Mouse (Mus musculus): ENCODE data around the gene Slc5a10. TPM values are rescaled to one million over a fixed set of nuclear protein-coding genes. Genes with fewer than 3 reads are reported as not detected.

Slc5a10 gene
- polyA plus RNA-seq, 1 experiment = not detected

DNA sequence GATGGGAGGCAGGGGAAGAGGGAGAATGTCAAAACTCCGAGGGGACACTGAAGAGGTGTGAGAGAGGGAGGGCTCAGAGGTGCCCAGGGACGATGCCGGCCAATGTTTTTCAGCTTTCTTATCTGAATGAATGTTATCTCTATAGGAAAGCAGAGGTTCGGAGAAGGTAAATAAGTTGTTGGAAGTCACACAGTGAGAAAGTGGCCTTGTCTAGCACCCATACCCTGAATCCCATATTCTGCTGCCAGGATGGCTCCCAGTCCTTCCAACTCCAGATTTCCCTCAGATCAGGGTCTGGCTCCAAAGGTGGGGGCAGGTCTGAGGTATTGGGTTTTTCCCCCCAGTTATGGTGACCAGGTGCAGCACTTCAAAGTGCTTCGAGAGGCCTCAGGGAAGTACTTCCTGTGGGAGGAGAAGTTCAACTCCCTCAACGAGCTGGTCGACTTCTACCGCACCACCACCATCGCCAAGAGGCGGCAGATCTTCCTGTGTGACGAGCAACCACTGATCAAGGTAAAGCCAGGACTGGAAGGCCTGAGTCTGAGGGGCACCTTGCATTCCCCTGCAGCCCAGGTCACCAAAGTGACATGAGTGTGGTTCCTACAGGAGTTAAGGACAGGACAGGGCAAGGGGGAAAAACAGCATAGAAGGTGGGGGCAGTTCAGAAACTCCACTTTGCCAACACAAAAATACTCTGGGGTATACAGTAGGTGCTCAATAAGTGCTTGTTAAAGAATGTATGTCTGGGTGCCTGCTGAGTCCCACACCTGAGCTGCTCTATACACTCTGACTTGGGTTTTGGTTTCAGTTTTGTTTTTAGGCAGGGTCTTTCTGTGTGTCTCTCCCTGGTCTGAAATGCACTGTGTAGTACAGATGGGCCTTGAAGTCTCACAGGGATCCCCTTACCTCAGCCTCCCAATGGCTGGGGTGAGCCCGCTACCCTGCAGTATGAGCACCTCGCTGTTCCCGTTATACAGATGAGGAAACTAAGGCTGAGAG lies 50.8 kb downstream of the Slc5a10 start:
- no peak overlapping the region; the same call in 1 of the 2 replicates for H3K27ac ChIP-seq (ENCODE audit: insufficient read depth, low read depth, low read length)
- H3K36me3 ChIP-seq (ENCODE audit: control insufficient read depth, insufficient read depth, low read length) = no peaks in the 10 kb centered on the region
- TF ChIP-seq CTCF (IDR thresholded peaks at IDR 0.05; ENCODE audit: extremely low read depth, insufficient read length, insufficient replicate concordance, low read depth, low read length) (no peak), POLR2A (IDR thresholded peaks at IDR 0.05; ENCODE audit: low read depth, low read length) (no peak)
- WGBS = 39% methylated on average over 14 of the region's 14 CpGs
- peaks cover 27% of the 10 kb centered on the region for H3K4me1 ChIP-seq (ENCODE audit: control insufficient read depth, insufficient read depth, insufficient read length, low read length)
- H3K4me3 ChIP-seq (ENCODE audit: low read depth, low read length) = no peak overlapping the region
- H3K27me3 ChIP-seq (ENCODE audit: control insufficient read depth, insufficient read depth, low read length) = no peaks in the 10 kb centered on the region

DNA sequence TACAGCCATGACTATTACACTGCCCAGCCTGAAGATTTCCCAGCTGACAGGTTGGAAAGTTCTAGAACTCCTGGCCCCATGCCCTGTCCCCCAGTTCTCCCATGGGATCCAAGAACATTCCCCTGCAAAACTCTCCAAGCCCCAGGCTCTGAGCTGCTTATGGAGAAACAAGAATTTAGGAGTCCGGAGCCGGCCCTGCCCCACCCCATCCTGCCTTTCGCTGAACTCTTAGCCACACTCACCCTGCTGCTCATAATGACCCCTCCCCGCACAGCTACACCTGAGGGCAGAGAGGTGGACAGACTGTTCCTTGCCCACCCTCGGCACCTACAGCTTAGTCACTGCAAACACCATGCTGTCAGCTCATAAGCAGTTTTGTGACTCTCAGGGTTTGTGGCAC lies 52.8 kb downstream of the Slc5a10 start:
- WGBS = 48% methylated on average over 5 of the region's 5 CpGs
- Histone ChIP-seq H3K27me3 (ENCODE audit: control insufficient read depth, insufficient read depth, low read length) (no peaks in the 10 kb centered on the region), H3K4me3 (ENCODE audit: low read depth, low read length) (no peak overlapping the region), H3K27ac (ENCODE audit: insufficient read depth, low read depth, low read length) (no peak overlapping the region), H3K4me1 (ENCODE audit: control insufficient read depth, insufficient read depth, insufficient read length, low read length) (peaks cover 22% of the 10 kb centered on the region), H3K36me3 (ENCODE audit: control insufficient read depth, insufficient read depth, low read length) (no peaks in the 10 kb centered on the region)
- TF ChIP-seq POLR2A (IDR thresholded peaks at IDR 0.05; ENCODE audit: low read depth, low read length) (no peak), CTCF (IDR thresholded peaks at IDR 0.05; ENCODE audit: extremely low read depth, insufficient read length, insufficient replicate concordance, low read depth, low read length) (0 out of 2 replicates have a peak, but pooled peaks have one; percentile 1)

DNA sequence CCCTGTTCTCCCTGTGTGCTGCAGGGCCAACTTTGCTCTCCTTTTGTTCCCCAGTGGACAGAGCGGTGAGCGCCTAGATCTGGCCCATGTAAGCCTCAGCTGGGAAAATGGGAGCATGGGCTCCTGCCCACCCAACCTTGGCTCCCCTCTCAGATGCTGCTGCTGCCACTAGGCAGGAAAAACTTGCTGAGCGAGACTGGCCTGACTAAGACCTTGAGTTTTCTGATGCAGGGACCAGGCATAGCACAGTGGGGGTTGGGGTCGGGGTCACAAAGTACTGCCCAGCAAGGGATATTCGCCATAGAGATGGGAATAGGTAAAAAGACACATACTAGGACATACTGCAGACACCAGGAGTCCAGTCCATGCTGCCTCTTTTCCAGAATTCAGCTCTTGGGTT lies 53.4 kb downstream of the Slc5a10 start:
- H3K4me1 ChIP-seq (ENCODE audit: control insufficient read depth, insufficient read depth, insufficient read length, low read length) = peaks cover 25% of the 10 kb centered on the region
- TF ChIP-seq POLR2A (IDR thresholded peaks at IDR 0.05; ENCODE audit: low read depth, low read length) (no peak), CTCF (IDR thresholded peaks at IDR 0.05; ENCODE audit: extremely low read depth, insufficient read length, insufficient replicate concordance, low read depth, low read length) (no peak)
- no peak overlapping the region for H3K27ac ChIP-seq (ENCODE audit: insufficient read depth, low read depth, low read length)
- H3K4me3 ChIP-seq (ENCODE audit: low read depth, low read length) = no peak overlapping the region
- 95% methylated on average over 5 of the region's 5 CpGs for WGBS
- no peaks in the 10 kb centered on the region for H3K27me3 ChIP-seq (ENCODE audit: control insufficient read depth, insufficient read depth, low read length)
- H3K36me3 ChIP-seq (ENCODE audit: control insufficient read depth, insufficient read depth, low read length) = no peaks in the 10 kb centered on the region

DNA sequence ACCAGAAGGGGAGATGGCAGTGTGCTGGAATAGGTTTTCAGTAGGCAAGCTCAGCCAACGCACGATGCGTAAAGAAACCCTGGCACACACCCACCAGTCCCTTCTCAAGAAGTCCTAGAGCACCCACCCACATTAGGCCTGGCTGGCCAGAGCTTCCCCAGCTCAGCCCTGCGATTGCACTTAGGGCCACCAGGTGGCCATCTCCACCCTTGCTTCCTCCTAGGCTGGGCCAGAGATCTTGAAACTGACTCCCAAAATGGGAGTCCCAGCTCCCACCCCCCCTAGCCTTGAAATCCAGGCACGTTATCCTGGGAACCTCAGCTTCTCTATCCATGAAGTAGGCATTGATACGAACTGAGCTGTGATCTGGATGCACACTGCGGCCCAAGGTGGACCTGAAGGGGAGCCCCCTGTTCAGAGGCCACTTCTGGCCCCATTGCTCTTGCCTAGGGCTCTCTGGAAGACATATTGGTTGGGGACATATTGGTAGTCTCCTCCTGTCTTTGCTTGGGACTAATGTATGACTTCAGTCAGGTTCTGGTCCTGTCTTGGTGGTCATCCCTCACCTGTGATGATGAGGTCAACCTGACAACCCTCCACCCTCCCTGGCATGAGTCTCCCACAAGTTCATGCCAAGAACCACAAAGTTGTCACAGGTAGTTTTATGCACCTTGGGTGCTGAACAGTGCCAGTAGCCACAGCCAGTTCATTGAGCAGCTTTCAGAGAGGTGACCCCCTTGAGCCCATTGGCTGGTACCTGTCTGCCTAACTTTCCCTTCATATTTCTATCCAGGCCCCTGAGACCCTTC lies 54.4 kb downstream of the Slc5a10 start:
- TF ChIP-seq CTCF (IDR thresholded peaks at IDR 0.05; ENCODE audit: extremely low read depth, insufficient read length, insufficient replicate concordance, low read depth, low read length) (peak; percentile 79), POLR2A (IDR thresholded peaks at IDR 0.05; ENCODE audit: low read depth, low read length) (no peak)
- 54% methylated on average over 7 of the region's 7 CpGs for WGBS
- H3K27ac ChIP-seq (ENCODE audit: insufficient read depth, low read depth, low read length) = no peak overlapping the region
- no peak overlapping the region for H3K4me3 ChIP-seq (ENCODE audit: low read depth, low read length)
- H3K36me3 ChIP-seq (ENCODE audit: control insufficient read depth, insufficient read depth, low read length) = no peaks in the 10 kb centered on the region
- H3K4me1 ChIP-seq (ENCODE audit: control insufficient read depth, insufficient read depth, insufficient read length, low read length) = peaks cover 25% of the 10 kb centered on the region
- no peaks in the 10 kb centered on the region for H3K27me3 ChIP-seq (ENCODE audit: control insufficient read depth, insufficient read depth, low read length)

DNA sequence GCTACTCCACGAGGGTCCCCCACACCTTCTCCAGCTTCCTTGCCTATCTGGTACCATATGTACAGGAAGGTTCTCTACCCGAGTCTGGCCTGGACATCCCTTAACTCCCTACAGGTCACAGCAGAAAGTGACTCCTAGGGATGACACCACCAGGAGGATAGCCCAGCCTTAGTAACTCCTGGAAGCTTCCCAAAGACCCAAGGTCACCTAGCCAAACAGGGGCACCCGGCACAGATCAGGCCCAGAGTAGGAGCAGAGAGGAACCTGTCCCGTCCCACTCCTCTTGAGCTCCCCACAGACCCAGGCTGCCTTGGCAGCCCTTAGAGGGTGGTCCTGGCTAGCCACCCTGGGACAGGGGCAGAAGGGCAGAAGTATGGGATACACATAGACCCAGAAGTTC lies 55.2 kb downstream of the Slc5a10 start:
- TF ChIP-seq CTCF (IDR thresholded peaks at IDR 0.05; ENCODE audit: extremely low read depth, insufficient read length, insufficient replicate concordance, low read depth, low read length) (no peak), POLR2A (IDR thresholded peaks at IDR 0.05; ENCODE audit: low read depth, low read length) (no peak)
- no peaks in the 10 kb centered on the region for H3K36me3 ChIP-seq (ENCODE audit: control insufficient read depth, insufficient read depth, low read length)
- H3K27ac ChIP-seq (ENCODE audit: insufficient read depth, low read depth, low read length) = no peak overlapping the region
- no peak overlapping the region for H3K4me3 ChIP-seq (ENCODE audit: low read depth, low read length)
- H3K4me1 ChIP-seq (ENCODE audit: control insufficient read depth, insufficient read depth, insufficient read length, low read length) = peaks cover 25% of the 10 kb centered on the region
- 81% methylated on average over 4 of the region's 4 CpGs for WGBS
- no peaks in the 10 kb centered on the region for H3K27me3 ChIP-seq (ENCODE audit: control insufficient read depth, insufficient read depth, low read length)

DNA sequence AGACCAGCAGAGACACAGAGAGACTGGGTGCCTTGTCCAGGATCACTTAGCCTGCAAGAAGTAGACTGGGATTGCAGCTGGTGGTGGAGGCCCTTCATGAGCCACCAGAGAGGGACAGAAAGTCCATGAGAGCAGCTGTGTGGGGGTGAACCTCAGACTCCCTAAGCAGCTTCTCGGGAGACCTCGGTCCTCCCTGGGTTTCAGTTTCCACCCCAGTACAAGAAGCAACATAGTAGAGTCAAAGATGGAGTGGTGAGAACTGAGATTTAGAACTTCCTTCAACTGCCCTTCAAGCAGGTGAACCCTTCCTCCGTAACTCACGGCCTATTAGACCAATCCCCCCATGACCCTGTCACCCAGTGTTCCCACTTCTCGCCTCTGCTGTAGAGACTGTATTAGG lies 58.4 kb downstream of the Slc5a10 start:
- WGBS = 75% methylated on average over 5 of the region's 5 CpGs
- H3K4me3 ChIP-seq (ENCODE audit: low read depth, low read length) = no peak overlapping the region
- H3K36me3 ChIP-seq (ENCODE audit: control insufficient read depth, insufficient read depth, low read length) = no peaks in the 10 kb centered on the region
- TF ChIP-seq CTCF (IDR thresholded peaks at IDR 0.05; ENCODE audit: extremely low read depth, insufficient read length, insufficient replicate concordance, low read depth, low read length) (no peak), POLR2A (IDR thresholded peaks at IDR 0.05; ENCODE audit: low read depth, low read length) (no peak)
- H3K27ac ChIP-seq (ENCODE audit: insufficient read depth, low read depth, low read length) = no peak overlapping the region
- no peaks in the 10 kb centered on the region for H3K27me3 ChIP-seq (ENCODE audit: control insufficient read depth, insufficient read depth, low read length)
- H3K4me1 ChIP-seq (ENCODE audit: control insufficient read depth, insufficient read depth, insufficient read length, low read length) = peaks cover 3% of the 10 kb centered on the region

Measured in small intestine, adult 2 months (tissue).